Mouse (Mus musculus) common myeloid progenitor, adult 5-6 weeks (primary cell): Measurements from ENCODE around the gene Thada. TPM values are rescaled to one million over a fixed set of nuclear protein-coding genes. Genes with fewer than 3 reads are reported as not detected.
A peak's percentile ranks its signal among the peaks of the same experiment; 100 is the strongest.
"Not testable (repeated sequence)": the region's sequence is repeated elsewhere in the genome, so short reads cannot be mapped to it uniquely, and the experiment has no call there.

Source experiments
- ATAC-seq: replicated peaks from 2 replicates; pipeline ENCODE4 v1.8.0; 2016; ENCODE audit warnings: low read depth, mild to moderate bottlenecking, moderate TSS enrichment, inconsistent platforms; ENCODE audit not compliant: poor library complexity, severe bottlenecking
- total RNA-seq: library from RNA; stranded (forward); fragments of 200-1000, 187-1606 nt; gene quantifications from 2 replicates; pipeline ENCODE4 v1.2.3, GENCODE M21; 2017

Gene Thada
- total RNA-seq, 1 experiment from 2014 or later = 40.6 TPM

GRCm38 (mm10) chr17:84238174-84238573 lies 227.8 kb downstream of the Thada start:
- peak; percentile 40 for ATAC-seq

GRCm38 (mm10) chr17:84236781-84237557 lies 229.0 kb downstream of the Thada start:
- no peak for ATAC-seq

GRCm38 (mm10) chr17:84235399-84235928 lies 230.5 kb downstream of the Thada start:
- peak; percentile 80 for ATAC-seq

- not testable (repeated sequence) for ATAC-seq
Observed at GRCm38 (mm10) chr17:84234785-84235184, 231.2 kb downstream of the Thada start.

- no peak for ATAC-seq
Observed at GRCm38 (mm10) chr17:84233758-84234157, 232.2 kb downstream of the Thada start.

GRCm38 (mm10) chr17:84231361-84231760 lies 234.6 kb downstream of the Thada start:
- no peak for ATAC-seq

GRCm38 (mm10) chr17:84228223-84228622 lies 237.8 kb downstream of the Thada start:
- no peak for ATAC-seq

GRCm38 (mm10) chr17:84226681-84227080 lies 239.3 kb downstream of the Thada start:
- ATAC-seq = no peak

GRCm38 (mm10) chr17:84226231-84226630 lies 239.8 kb downstream of the Thada start:
- no peak for ATAC-seq

GRCm38 (mm10) chr17:84224217-84224887 lies 241.7 kb downstream of the Thada start:
- no peak for ATAC-seq

- ATAC-seq = not testable (repeated sequence)
Observed at GRCm38 (mm10) chr17:84218841-84219240, 247.2 kb downstream of the Thada start.

GRCm38 (mm10) chr17:84217696-84218095 lies 248.3 kb downstream of the Thada start:
- no peak for ATAC-seq

- 0 out of 2 replicates have a peak, but pooled peaks have one; percentile 39 for ATAC-seq
Observed at GRCm38 (mm10) chr17:84215264-84215960, 250.6 kb downstream of the Thada start.

GRCm38 (mm10) chr17:84213464-84213863 lies 252.5 kb downstream of the Thada start:
- ATAC-seq = no peak

- no peak for ATAC-seq
Observed at GRCm38 (mm10) chr17:84207611-84208010, 258.4 kb downstream of the Thada start.

GRCm38 (mm10) chr17:84206239-84206638 lies 259.8 kb downstream of the Thada start:
- no peak for ATAC-seq

GRCm38 (mm10) chr17:84204962-84205361 lies 261.0 kb downstream of the Thada start:
- no peak for ATAC-seq

- ATAC-seq = no peak
Observed at GRCm38 (mm10) chr17:84203340-84203739, 262.7 kb downstream of the Thada start.

- no peak for ATAC-seq
Observed at GRCm38 (mm10) chr17:84201183-84201582, 264.8 kb downstream of the Thada start.

- ATAC-seq = no peak
Observed at GRCm38 (mm10) chr17:84197912-84198344, 268.1 kb downstream of the Thada start.
